Mouse (Mus musculus) megakaryocyte, adult 5-6 weeks (primary cell): Measurements from ENCODE around the gene Spata21. TPM values are rescaled to one million over a fixed set of nuclear protein-coding genes. Genes with fewer than 3 reads are reported as not detected.
"Not testable (repeated sequence)": the region's sequence is repeated elsewhere in the genome, so short reads cannot be mapped to it uniquely, and the experiment has no call there.

Experiments
- ATAC-seq: 2 replicates; pipeline ENCODE4 v1.8.0; 2016; ENCODE audit warnings: mild to moderate bottlenecking, inconsistent platforms; ENCODE audit not compliant: poor library complexity, severe bottlenecking
- total RNA-seq, 2 experiments: library from RNA; stranded (forward) in 1 of 2; stranded (reverse) in 1 of 2; fragments of 153-499, 151-499 nt in 1 of 2; fragments of 221-1000, 200-1000 nt in 1 of 2; gene quantifications; 2 replicates each; pipeline versions ENCODE4 v1.2.3 to v1.2.4; 2015 to 2017

Spata21 gene
- total RNA-seq, 2 experiments from 2014 or later: not detected

- ATAC-seq: no peak
Measured at GRCm38 (mm10) chr4:141129190-141129710, 41.1 kb downstream of the Spata21 start.

GRCm38 (mm10) chr4:141130704-141131342 lies 42.7 kb downstream of the Spata21 start:
- no peak for ATAC-seq

GRCm38 (mm10) chr4:141131531-141132061 lies 43.5 kb downstream of the Spata21 start:
- no peak for ATAC-seq

GRCm38 (mm10) chr4:141132191-141132590 lies 44.1 kb downstream of the Spata21 start:
- ATAC-seq: no peak

- ATAC-seq: no peak
Measured at GRCm38 (mm10) chr4:141133227-141133626, 45.1 kb downstream of the Spata21 start.

- no peak for ATAC-seq
Measured at GRCm38 (mm10) chr4:141134031-141134441, 45.9 kb downstream of the Spata21 start.

GRCm38 (mm10) chr4:141134751-141135530 lies 46.8 kb downstream of the Spata21 start:
- peak; percentile 13; the same call in 1 of the 2 replicates for ATAC-seq

- ATAC-seq: no peak
Measured at GRCm38 (mm10) chr4:141136126-141136525, 48.0 kb downstream of the Spata21 start.

GRCm38 (mm10) chr4:141137740-141138139 lies 49.6 kb downstream of the Spata21 start:
- ATAC-seq: not testable (repeated sequence)

GRCm38 (mm10) chr4:141138425-141139115 lies 50.4 kb downstream of the Spata21 start:
- peak; percentile 11; the same call in 1 of the 2 replicates for ATAC-seq

- ATAC-seq: peak; percentile 94
Measured at GRCm38 (mm10) chr4:141139116-141139970, 51.2 kb downstream of the Spata21 start, which contains the start of gene Szrd1. Gene Szrd1, minus strand, starts transcription at chr4:141139775.

- ATAC-seq: not testable (repeated sequence)
Measured at GRCm38 (mm10) chr4:141140354-141140753, 52.2 kb downstream of the Spata21 start.

- no peak for ATAC-seq
Measured at GRCm38 (mm10) chr4:141140967-141141366, 52.8 kb downstream of the Spata21 start.

GRCm38 (mm10) chr4:141142285-141142811 lies 54.2 kb downstream of the Spata21 start:
- ATAC-seq: peak; percentile 39

GRCm38 (mm10) chr4:141145124-141145523 lies 57.0 kb downstream of the Spata21 start:
- ATAC-seq: not testable (repeated sequence)

- no peak for ATAC-seq
Measured at GRCm38 (mm10) chr4:141146491-141147033, 58.4 kb downstream of the Spata21 start.

GRCm38 (mm10) chr4:141147112-141148008 lies 59.2 kb downstream of the Spata21 start, which contains the start of gene Fbxo42:
Gene Fbxo42, plus strand, starts transcription at chr4:141147913.
- peak; percentile 87 for ATAC-seq
